Mouse (Mus musculus) CD8-positive naive resting alpha-beta T cell, adult 2 months (primary cell): ENCODE results near the gene Lypd6b.

Experiments used
- DNase-seq, 2 experiments: peaks; one replicate each; pipeline ENCODE4 v3.0.0; 2022; ENCODE audit warnings: low read depth in 2 of 2, low spot score in 2 of 2

The Lypd6b gene

GRCm38 (mm10) chr2:49938246-49938645, 150.8 kb downstream of the Lypd6b start:
- no peak for DNase-seq

GRCm38 (mm10) chr2:49940372-49940771, 152.9 kb downstream of the Lypd6b start:
- no peak for DNase-seq

GRCm38 (mm10) chr2:49942100-49942499, 154.6 kb downstream of the Lypd6b start:
- DNase-seq: no peak

GRCm38 (mm10) chr2:49951681-49952080, 164.2 kb downstream of the Lypd6b start:
- DNase-seq: no peak

GRCm38 (mm10) chr2:49952632-49953293, 165.3 kb downstream of the Lypd6b start:
- DNase-seq: no peak

GRCm38 (mm10) chr2:49957449-49957848, 170.0 kb downstream of the Lypd6b start:
- no peak for DNase-seq

- no peak for DNase-seq
Observed at GRCm38 (mm10) chr2:49961991-49962390, 174.5 kb downstream of the Lypd6b start.

GRCm38 (mm10) chr2:49964899-49965298, 177.4 kb downstream of the Lypd6b start:
- DNase-seq: no peak

GRCm38 (mm10) chr2:49967748-49968147, 180.3 kb downstream of the Lypd6b start:
- DNase-seq: no peak

- no peak for DNase-seq
Observed at GRCm38 (mm10) chr2:49970990-49971389, 183.5 kb downstream of the Lypd6b start.

GRCm38 (mm10) chr2:49978606-49979005, 191.1 kb downstream of the Lypd6b start:
- DNase-seq: no peak

GRCm38 (mm10) chr2:49979991-49980390, 192.5 kb downstream of the Lypd6b start:
- DNase-seq: no peak

- DNase-seq: no peak
Observed at GRCm38 (mm10) chr2:49983021-49983420, 195.5 kb downstream of the Lypd6b start.

- no peak for DNase-seq
Observed at GRCm38 (mm10) chr2:49984780-49985179, 197.3 kb downstream of the Lypd6b start.

GRCm38 (mm10) chr2:49995841-49996240, 208.4 kb downstream of the Lypd6b start:
- DNase-seq: no peak

GRCm38 (mm10) chr2:49997216-49997615, 209.7 kb downstream of the Lypd6b start:
- no peak for DNase-seq
